Mouse (Mus musculus) myocyte (in vitro differentiated cells): ENCODE results near the gene Dusp5. TPM values are rescaled to one million over a fixed set of nuclear protein-coding genes. Genes with fewer than 3 reads are reported as not detected.

ENCODE experiments used
- H3K27me3 ChIP-seq: one replicate; pipeline ENCODE4 v1.6.1; 2011; ENCODE audit not compliant: control insufficient read depth, insufficient read depth, insufficient read length
- H3K36me3 ChIP-seq: one replicate; pipeline ENCODE4 v1.6.1; 2011; ENCODE audit not compliant: control insufficient read depth, insufficient read depth
- H3K4me2 ChIP-seq: one replicate; pipeline ENCODE4 v1.6.1; 2011; ENCODE audit warnings: low read depth, control low read depth
- H3K4me3 ChIP-seq: one replicate; pipeline ENCODE4 v1.5.1; 2011; ENCODE audit warnings: mild to moderate bottlenecking, control low read depth, moderate library complexity
- H3K79me2 ChIP-seq: one replicate; pipeline ENCODE4 v1.6.1; 2011; ENCODE audit not compliant: control insufficient read depth, insufficient read depth
- H3ac ChIP-seq: one replicate; pipeline ENCODE4 v1.6.1; 2011; ENCODE audit not compliant: control insufficient read depth, insufficient read length
- CEBPB ChIP-seq: IDR thresholded peaks from 2 replicates; pipeline ENCODE4 v1.6.1; 2011; ENCODE audit warnings: mild to moderate bottlenecking, moderate library complexity; ENCODE audit not compliant: poor library complexity, insufficient read depth, severe bottlenecking
- E2F4 ChIP-seq: IDR thresholded peaks from one replicate; pipeline ENCODE4 v1.6.1; 2011; ENCODE audit warnings: mild to moderate bottlenecking, control low read depth, moderate library complexity; ENCODE audit not compliant: insufficient read depth
- MAX ChIP-seq: IDR thresholded peaks from one replicate; pipeline ENCODE4 v1.6.1; 2011; ENCODE audit warnings: low read depth, mild to moderate bottlenecking, control low read depth
- MYOD1 ChIP-seq, 3 experiments: IDR thresholded peaks; one replicate each; pipeline ENCODE4 v1.6.1; 2011; ENCODE audit warnings: control low read depth in 2 of 3, low read depth in 2 of 3, mild to moderate bottlenecking in 2 of 3, moderate library complexity in 1 of 3; ENCODE audit not compliant: insufficient read length in 2 of 3, control insufficient read depth in 1 of 3
- MYOG ChIP-seq, 3 experiments: IDR thresholded peaks; one replicate each; pipeline ENCODE4 v1.6.1; 2011; ENCODE audit warnings: control low read depth in 2 of 3, low read depth in 2 of 3, mild to moderate bottlenecking in 2 of 3; ENCODE audit not compliant: insufficient read length in 2 of 3, control insufficient read depth in 1 of 3, insufficient read depth in 1 of 3
- POLR2A ChIP-seq: IDR thresholded peaks from one replicate; pipeline ENCODE4 v1.6.1; 2011; ENCODE audit warnings: low read depth, mild to moderate bottlenecking, control low read depth, moderate library complexity; ENCODE audit not compliant: insufficient read length
- POLR2AphosphoS2 ChIP-seq: IDR thresholded peaks from one replicate; pipeline ENCODE4 v1.6.1; 2011; ENCODE audit warnings: low read depth, control low read depth; ENCODE audit not compliant: insufficient read length
- REST ChIP-seq: IDR thresholded peaks from one replicate; pipeline ENCODE4 v1.6.1; 2011; ENCODE audit warnings: mild to moderate bottlenecking, control low read depth, moderate library complexity; ENCODE audit not compliant: insufficient read depth, insufficient read length
- SRF ChIP-seq: IDR thresholded peaks from one replicate; pipeline ENCODE4 v1.6.1; 2011; ENCODE audit warnings: low read depth; ENCODE audit not compliant: control insufficient read depth, insufficient read length
- TCF12 ChIP-seq: IDR thresholded peaks from one replicate; pipeline ENCODE4 v1.6.1; 2011; ENCODE audit warnings: mild to moderate bottlenecking, control low read depth; ENCODE audit not compliant: poor library complexity, insufficient read depth, severe bottlenecking
- TCF3 ChIP-seq: IDR thresholded peaks from one replicate; pipeline ENCODE4 v1.6.1; 2011; ENCODE audit warnings: low read depth, control low read depth; ENCODE audit not compliant: insufficient read length
- USF1 ChIP-seq: IDR thresholded peaks from one replicate; pipeline ENCODE4 v1.6.1; 2011; ENCODE audit warnings: low read depth, mild to moderate bottlenecking, control low read depth, moderate library complexity
- polyA plus RNA-seq: library from polyadenylated mRNA; unstranded; fragments of >200 nt; fragmentation: generic; extraction: Trizol; gene quantifications from one replicate; pipeline ENCODE4 v1.2.1, GENCODE M21; 2012; ENCODE audit warnings: missing spikeins

Gene Dusp5
- polyA plus RNA-seq, 1 experiment, result 4.5 TPM

DNA sequence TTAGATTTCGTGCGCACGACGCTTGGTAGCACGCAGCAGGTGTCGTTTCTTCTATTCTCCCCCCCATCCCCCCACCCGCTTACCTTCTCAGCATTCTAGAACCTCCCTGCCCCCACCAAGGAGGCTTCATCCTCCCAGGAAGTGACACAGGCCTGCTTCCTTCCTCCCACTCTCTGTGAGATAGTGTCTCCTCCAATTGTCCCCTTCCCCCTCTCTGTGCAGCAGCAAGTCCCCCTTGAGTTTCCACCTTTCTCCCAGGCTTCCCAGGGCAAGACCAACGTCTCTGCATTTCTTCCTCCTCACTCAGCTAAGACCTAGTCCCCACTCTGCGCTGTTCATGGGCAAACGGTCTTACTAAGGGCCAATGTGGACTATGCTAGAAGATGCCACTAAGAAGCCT lies 8.9 kb upstream of the Dusp5 start:
- Histone ChIP-seq H3K4me2 (no peak overlapping the region), H3K36me3 (no peaks in the 10 kb centered on the region), H3K4me3 (no peak overlapping the region), H3K27me3 (no peaks in the 10 kb centered on the region), H3K79me2 (no peaks in the 10 kb centered on the region), H3ac (no peak overlapping the region)
- TF ChIP-seq SRF (no peak), MYOD1 (IDR thresholded peaks at IDR 0.05; ENCODE audit: control insufficient read depth in 1 of 3, insufficient read length in 2 of 3, low read depth in 2 of 3) (no peak), POLR2A (no peak), TCF3 (no peak), TCF12 (no peak)

DNA sequence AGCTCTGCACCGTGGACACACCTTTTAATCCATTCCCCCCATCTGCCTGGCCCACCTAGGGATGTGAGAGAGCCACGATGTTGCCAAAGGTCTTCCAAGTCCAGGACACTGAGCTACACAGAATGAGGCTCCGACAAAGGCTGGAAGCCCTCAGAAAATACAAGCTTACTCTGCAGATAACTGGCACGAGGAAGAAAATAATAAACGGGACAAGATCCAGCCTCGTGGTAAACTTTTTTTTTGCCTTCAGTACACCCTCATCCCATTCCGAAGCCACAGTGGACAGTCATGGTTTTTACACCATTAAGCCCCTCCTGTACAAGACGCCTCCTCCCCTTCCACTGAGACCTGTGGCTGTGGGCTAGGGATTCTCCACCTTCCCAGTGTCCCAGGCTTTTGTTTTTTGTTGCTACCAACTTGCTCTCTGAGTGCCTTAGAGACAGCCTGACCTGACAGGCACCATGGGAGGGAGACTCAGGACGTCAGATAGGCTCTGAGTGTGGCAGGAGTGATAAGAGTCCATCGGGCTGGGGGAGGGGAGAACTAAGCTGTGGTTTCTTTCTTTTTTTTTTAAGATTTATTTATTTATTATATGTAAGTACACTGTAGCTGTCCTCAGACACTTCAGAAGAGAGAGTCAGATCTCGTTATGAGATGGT lies 7.6 kb upstream of the Dusp5 start:
- H3K4me2 ChIP-seq, result no peak overlapping the region
- no peaks in the 10 kb centered on the region for H3K79me2 ChIP-seq
- H3K4me3 ChIP-seq, result no peak overlapping the region
- no peaks in the 10 kb centered on the region for H3K36me3 ChIP-seq
- TF ChIP-seq USF1, result no peak
- no peak for TF ChIP-seq MYOD1 (IDR thresholded peaks at IDR 0.05; ENCODE audit: control insufficient read depth in 1 of 3, insufficient read length in 2 of 3, low read depth in 2 of 3)
- no peak for TF ChIP-seq TCF3
- TF ChIP-seq E2F4, result no peak
- no peak for TF ChIP-seq REST
- no peak for TF ChIP-seq MYOG (IDR thresholded peaks at IDR 0.05; ENCODE audit: control insufficient read depth in 1 of 3, insufficient read depth in 1 of 3, insufficient read length in 2 of 3, low read depth in 2 of 3)
- TF ChIP-seq POLR2AphosphoS2, result no peak
- TF ChIP-seq POLR2A, result no peak
- TF ChIP-seq TCF12, result no peak
- no peak for TF ChIP-seq CEBPB
- no peak for TF ChIP-seq SRF
- TF ChIP-seq MAX, result no peak
- H3K27me3 ChIP-seq, result no peaks in the 10 kb centered on the region
- no peak overlapping the region for H3ac ChIP-seq

GRCm38 (mm10) chr19:53527480-53527879 lies 1.4 kb upstream of the Dusp5 start:
- Histone ChIP-seq H3ac (no peak overlapping the region), H3K36me3 (no peaks in the 10 kb centered on the region), H3K4me3 (no peak overlapping the region), H3K27me3 (no peaks in the 10 kb centered on the region), H3K79me2 (peaks cover 25% of the 10 kb centered on the region), H3K4me2 (no peak overlapping the region)
- TF ChIP-seq REST (no peak), MYOD1 (IDR thresholded peaks at IDR 0.05; ENCODE audit: control insufficient read depth in 1 of 3, insufficient read length in 2 of 3, low read depth in 2 of 3) (no peak), TCF12 (no peak), MYOG (IDR thresholded peaks at IDR 0.05; ENCODE audit: control insufficient read depth in 1 of 3, insufficient read depth in 1 of 3, insufficient read length in 2 of 3, low read depth in 2 of 3) (no peak), TCF3 (no peak), CEBPB (no peak), POLR2AphosphoS2 (no peak), SRF (no peak), POLR2A (no peak), E2F4 (no peak), USF1 (no peak)

DNA sequence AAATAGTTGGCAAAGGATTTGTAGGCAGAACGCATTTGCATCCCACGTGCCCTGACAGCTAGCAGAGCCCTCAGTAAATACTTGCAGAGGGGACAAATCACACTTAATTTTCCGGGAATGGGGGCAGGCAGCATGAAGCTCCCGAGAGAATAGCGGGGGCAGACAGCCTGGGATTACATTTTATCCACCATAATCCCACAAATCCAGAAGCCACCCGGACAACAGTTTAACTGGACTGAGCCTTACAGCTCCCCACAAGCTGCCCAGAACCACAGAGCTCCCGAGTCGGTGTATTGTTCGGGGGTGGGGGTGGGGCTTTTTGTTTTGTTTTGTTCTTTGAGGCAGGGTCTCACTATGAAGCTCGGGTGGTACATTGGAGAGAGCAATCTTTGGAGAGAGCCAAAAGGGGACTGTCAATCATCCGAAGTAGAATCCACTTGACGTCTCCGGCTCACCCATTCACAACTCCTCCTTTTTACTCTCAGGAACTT lies 733 bp upstream of the Dusp5 start:
- TF ChIP-seq REST, result no peak
- TF ChIP-seq TCF12, result no peak
- TF ChIP-seq MYOD1 (IDR thresholded peaks at IDR 0.05; ENCODE audit: control insufficient read depth in 1 of 3, insufficient read length in 2 of 3, low read depth in 2 of 3), result no peak
- no peak for TF ChIP-seq MYOG (IDR thresholded peaks at IDR 0.05; ENCODE audit: control insufficient read depth in 1 of 3, insufficient read depth in 1 of 3, insufficient read length in 2 of 3, low read depth in 2 of 3)
- no peak for TF ChIP-seq E2F4
- no peak for TF ChIP-seq POLR2AphosphoS2
- TF ChIP-seq POLR2A, result no peak
- TF ChIP-seq SRF, result no peak
- TF ChIP-seq TCF3, result no peak
- TF ChIP-seq USF1, result no peak
- no peak for TF ChIP-seq CEBPB
- TF ChIP-seq MAX, result no peak
- Histone ChIP-seq H3ac (peak overlapping the region; percentile 90), H3K27me3 (no peaks in the 10 kb centered on the region), H3K79me2 (peaks cover 32% of the 10 kb centered on the region), H3K4me3 (peak overlapping the region; percentile 65), H3K36me3 (no peaks in the 10 kb centered on the region), H3K4me2 (peak overlapping the region; percentile 83)

DNA sequence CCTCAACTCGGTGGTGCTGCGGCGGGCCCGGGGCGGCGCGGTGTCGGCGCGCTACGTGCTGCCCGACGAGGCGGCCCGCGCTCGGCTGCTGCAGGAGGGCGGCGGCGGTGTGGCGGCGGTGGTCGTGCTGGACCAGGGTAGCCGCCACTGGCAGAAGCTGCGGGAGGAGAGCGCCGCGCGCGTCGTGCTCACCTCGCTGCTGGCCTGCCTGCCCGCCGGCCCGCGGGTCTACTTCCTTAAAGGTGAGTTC lies 471 bp downstream of the Dusp5 start:
- H3K79me2 ChIP-seq, result peaks cover 43% of the 10 kb centered on the region
- H3K36me3 ChIP-seq, result peaks cover 6% of the 10 kb centered on the region
- peak overlapping the region; percentile 89 for H3K4me2 ChIP-seq
- H3K27me3 ChIP-seq, result no peaks in the 10 kb centered on the region
- TF ChIP-seq MYOD1 (IDR thresholded peaks at IDR 0.05; ENCODE audit: control insufficient read depth in 1 of 3, insufficient read length in 2 of 3, low read depth in 2 of 3) (no peak), CEBPB (no peak), SRF (no peak), E2F4 (no peak), POLR2A (no peak), TCF12 (no peak)
- H3ac ChIP-seq, result peak overlapping the region; percentile 90
- H3K4me3 ChIP-seq, result peak overlapping the region; percentile 65
